Mouse (Mus musculus): ENCODE measurements at regions not wholly inside any gene's neighbourhood (a gene's known extent, or its start where the extent isn't known, plus 50 kb on each side); places are given as distances from the start of the nearest gene placed in this dataset.

- Histone ChIP-seq H3K4me2 (peak overlapping the region; percentile 100), H3K27me3 (replicated peaks) (peaks cover 48% of the 10 kb centered on the region), H3K9me3 (no peaks in the 10 kb centered on the region), H3K27ac (no peak overlapping the region), H3K9ac (peak overlapping the region; percentile 9; the same call in 1 of the 2 replicates), H3K4me1 (peaks cover 17% of the 10 kb centered on the region), H3K36me3 (no peaks in the 10 kb centered on the region), H3K4me3 (replicated peaks) (peak overlapping the region; percentile 75)
- under 1% methylated on average over 40 of the region's 40 CpGs for whole genome bisulfite sequencing
- ATAC-seq (ENCODE audit: insufficient read depth, low FRiP score, low read depth): no peak
Measured at GRCm38 (mm10) chr6:31218139-31218750, 180.3 kb upstream of the Mkln1 start.

GRCm38 (mm10) chr6:31218880-31219279 is 179.7 kb upstream of the Mkln1 start:
- Histone ChIP-seq H3K27ac (no peak overlapping the region), H3K9me3 (no peaks in the 10 kb centered on the region), H3K36me3 (no peaks in the 10 kb centered on the region), H3K4me1 (peaks cover 17% of the 10 kb centered on the region), H3K27me3 (replicated peaks) (peaks cover 48% of the 10 kb centered on the region), H3K9ac (no peak overlapping the region), H3K4me3 (replicated peaks) (peak overlapping the region; percentile 75), H3K4me2 (peak overlapping the region; percentile 100)
- 44% methylated on average over 8 of the region's 8 CpGs for WGBS
- ATAC-seq (ENCODE audit: insufficient read depth, low FRiP score, low read depth): no peak

GRCm38 (mm10) chr6:31219736-31220135 is 178.8 kb upstream of the Mkln1 start:
- Histone ChIP-seq H3K36me3 (no peaks in the 10 kb centered on the region), H3K9me3 (no peaks in the 10 kb centered on the region), H3K27ac (no peak overlapping the region), H3K4me2 (peak overlapping the region; percentile 57), H3K27me3 (replicated peaks) (peaks cover 48% of the 10 kb centered on the region), H3K9ac (no peak overlapping the region), H3K4me3 (replicated peaks) (peak overlapping the region; percentile 30), H3K4me1 (peaks cover 17% of the 10 kb centered on the region)
- no peak for ATAC-seq (ENCODE audit: insufficient read depth, low FRiP score, low read depth)
- 43% methylated on average over 3 of the region's 3 CpGs for WGBS

- peak overlapping the region; percentile 57 for H3K4me2 ChIP-seq
- peak overlapping the region; percentile 30 for H3K4me3 ChIP-seq (replicated peaks)
- H3K4me1 ChIP-seq: peaks cover 17% of the 10 kb centered on the region
- 2% methylated on average over 30 of the region's 30 CpGs for WGBS
- ATAC-seq (ENCODE audit: insufficient read depth, low FRiP score, low read depth): no peak
- H3K27ac ChIP-seq: no peak overlapping the region
- peaks cover 48% of the 10 kb centered on the region for H3K27me3 ChIP-seq (replicated peaks)
- no peaks in the 10 kb centered on the region for H3K9me3 ChIP-seq
- H3K36me3 ChIP-seq: no peaks in the 10 kb centered on the region
- H3K9ac ChIP-seq: no peak overlapping the region
Measured at GRCm38 (mm10) chr6:31220184-31220931, 178.2 kb upstream of the Mkln1 start.

- no peaks in the 10 kb centered on the region for H3K36me3 ChIP-seq
- H3K27ac ChIP-seq: no peak overlapping the region
- H3K4me3 ChIP-seq (replicated peaks): no peak overlapping the region
- no peak for ATAC-seq (ENCODE audit: insufficient read depth, low FRiP score, low read depth)
- H3K9ac ChIP-seq: no peak overlapping the region
- peaks cover 17% of the 10 kb centered on the region for H3K4me1 ChIP-seq
- H3K9me3 ChIP-seq: no peaks in the 10 kb centered on the region
- H3K27me3 ChIP-seq (replicated peaks): peaks cover 48% of the 10 kb centered on the region
- 33% methylated on average over 10 of the region's 10 CpGs for WGBS
- no peak overlapping the region for H3K4me2 ChIP-seq
Measured at GRCm38 (mm10) chr6:31221490-31221889, 177.0 kb upstream of the Mkln1 start.

- ATAC-seq (ENCODE audit: insufficient read depth, low FRiP score, low read depth): no peak
- peaks cover 43% of the 10 kb centered on the region for H3K27me3 ChIP-seq (replicated peaks)
- WGBS: 62% methylated on average over 6 of the region's 6 CpGs
Measured at GRCm38 (mm10) chr6:31222024-31222579, 176.4 kb upstream of the Mkln1 start.

GRCm38 (mm10) chr6:31227406-31227805 is 171.1 kb upstream of the Mkln1 start:
- Histone ChIP-seq H3K4me3 (replicated peaks) (no peak overlapping the region), H3K36me3 (no peaks in the 10 kb centered on the region), H3K9ac (no peak overlapping the region), H3K27ac (no peak overlapping the region), H3K9me3 (no peaks in the 10 kb centered on the region), H3K27me3 (replicated peaks) (no peaks in the 10 kb centered on the region), H3K4me1 (no peaks in the 10 kb centered on the region), H3K4me2 (no peak overlapping the region)
- 56% methylated on average over 5 of the region's 5 CpGs for WGBS
- no peak for ATAC-seq (ENCODE audit: insufficient read depth, low FRiP score, low read depth)

More at GRCm38 (mm10) chr6:31222024-31222579, 176.4 kb upstream of the Mkln1 start:
- no peaks in the 10 kb centered on the region for H3K36me3 ChIP-seq
- no peak overlapping the region for H3K4me3 ChIP-seq (replicated peaks)
- H3K4me2 ChIP-seq: no peak overlapping the region
- H3K9me3 ChIP-seq: no peaks in the 10 kb centered on the region
- H3K9ac ChIP-seq: no peak overlapping the region
- peaks cover 11% of the 10 kb centered on the region for H3K4me1 ChIP-seq
- no peak overlapping the region for H3K27ac ChIP-seq

- H3K9me3 ChIP-seq: no peaks in the 10 kb centered on the region
- H3K4me3 ChIP-seq (replicated peaks): no peak overlapping the region
- H3K4me2 ChIP-seq: no peak overlapping the region
- H3K27me3 ChIP-seq (replicated peaks): no peaks in the 10 kb centered on the region
- WGBS: 92% methylated on average over 1 of the region's 1 CpGs
- H3K36me3 ChIP-seq: no peaks in the 10 kb centered on the region
- H3K9ac ChIP-seq: no peak overlapping the region
- no peaks in the 10 kb centered on the region for H3K4me1 ChIP-seq
- ATAC-seq (ENCODE audit: insufficient read depth, low FRiP score, low read depth): no peak
- no peak overlapping the region for H3K27ac ChIP-seq
Measured at GRCm38 (mm10) chr6:31228061-31228460, 170.5 kb upstream of the Mkln1 start.

GRCm38 (mm10) chr6:31231821-31232220 is 166.7 kb upstream of the Mkln1 start:
- no peak for ATAC-seq (ENCODE audit: insufficient read depth, low FRiP score, low read depth)
- 80% methylated on average over 4 of the region's 4 CpGs for WGBS
- Histone ChIP-seq H3K27ac (no peak overlapping the region), H3K4me2 (no peak overlapping the region), H3K4me1 (no peaks in the 10 kb centered on the region), H3K4me3 (replicated peaks) (no peak overlapping the region), H3K36me3 (no peaks in the 10 kb centered on the region), H3K27me3 (replicated peaks) (no peaks in the 10 kb centered on the region), H3K9me3 (no peaks in the 10 kb centered on the region), H3K9ac (no peak overlapping the region)

- no peak overlapping the region for H3K9ac ChIP-seq
- no peaks in the 10 kb centered on the region for H3K27me3 ChIP-seq (replicated peaks)
- no peaks in the 10 kb centered on the region for H3K36me3 ChIP-seq
- H3K9me3 ChIP-seq: no peaks in the 10 kb centered on the region
- H3K4me3 ChIP-seq (replicated peaks): no peak overlapping the region
- H3K27ac ChIP-seq: no peak overlapping the region
- 61% methylated on average over 18 of the region's 18 CpGs for WGBS
- no peaks in the 10 kb centered on the region for H3K4me1 ChIP-seq
- H3K4me2 ChIP-seq: no peak overlapping the region
- no peak for ATAC-seq (ENCODE audit: insufficient read depth, low FRiP score, low read depth)
Measured at GRCm38 (mm10) chr6:31233252-31233993, 165.1 kb upstream of the Mkln1 start.

- H3K4me3 ChIP-seq (replicated peaks): no peak overlapping the region
- H3K27me3 ChIP-seq (replicated peaks): no peaks in the 10 kb centered on the region
- no peak overlapping the region for H3K4me2 ChIP-seq
- ATAC-seq (ENCODE audit: insufficient read depth, low FRiP score, low read depth): no peak
- no peak overlapping the region for H3K27ac ChIP-seq
- H3K4me1 ChIP-seq: no peaks in the 10 kb centered on the region
- WGBS: 15% methylated on average over 9 of the region's 9 CpGs
- H3K9ac ChIP-seq: no peak overlapping the region
- H3K36me3 ChIP-seq: no peaks in the 10 kb centered on the region
- no peaks in the 10 kb centered on the region for H3K9me3 ChIP-seq
Measured at GRCm38 (mm10) chr6:31240051-31240450, 158.5 kb upstream of the Mkln1 start.

GRCm38 (mm10) chr6:31250526-31250925 is 148.0 kb upstream of the Mkln1 start:
- no peak for ATAC-seq (ENCODE audit: insufficient read depth, low FRiP score, low read depth)
- no peak overlapping the region for H3K9ac ChIP-seq
- WGBS: 67% methylated on average over 2 of the region's 2 CpGs
- H3K27ac ChIP-seq: no peak overlapping the region
- no peak overlapping the region for H3K4me3 ChIP-seq (replicated peaks)
- H3K9me3 ChIP-seq: no peaks in the 10 kb centered on the region
- no peak overlapping the region for H3K4me2 ChIP-seq
- peaks cover 4% of the 10 kb centered on the region; the same call in 1 of the 2 replicates for H3K4me1 ChIP-seq
- no peaks in the 10 kb centered on the region for H3K36me3 ChIP-seq
- no peaks in the 10 kb centered on the region for H3K27me3 ChIP-seq (replicated peaks)
